ENCODE assay signal across 23 mouse cellular contexts in genomic region chr5:17748293-17748692, GRCm38 (mm10).
"Had no signal": no experiment of that assay in that cellular context is flagged by ENCODE, and none has a peak within 500 bp of the region (broad histone marks: within the 10 kb centered on the region; RNA-seq: fewer than 3 reads in every experiment).

No protein-coding gene starts in this region.

- H3K9me3 ChIP-seq: liver, embryonic 15.5 days; lung, embryonic 15.5 days; megakaryocyte, embryonic 14.5 days; midbrain, embryonic 12.5 days; midbrain, embryonic 15.5 days; neural tube, embryonic 13.5 days; neural tube, embryonic 15.5 days; stomach, embryonic 15.5 days had no signal

- H3K27ac ChIP-seq: liver, embryonic 15.5 days; lung, embryonic 15.5 days; macrophage; midbrain, embryonic 12.5 days; midbrain, embryonic 15.5 days; neural tube, embryonic 13.5 days; neural tube, embryonic 15.5 days; stomach, embryonic 15.5 days; stomach, postnatal 0 days had no signal

- DNase-seq: liver, postnatal 0 days; lung, adult 2 months; lung, postnatal 14 days; lung, postnatal 36 days; retina, postnatal 1 day; right cerebral cortex, adult 18-20 months; right cerebral cortex, postnatal 25 days; right cerebral cortex, postnatal 4 days; spleen, adult 18-20 months; thymus, adult 18-20 months; thymus, postnatal 14 days; thymus, postnatal 36 days had no signal

- H3K36me3 ChIP-seq: liver, embryonic 15.5 days; lung, embryonic 15.5 days; midbrain, embryonic 12.5 days; midbrain, embryonic 15.5 days; neural tube, embryonic 13.5 days; neural tube, embryonic 15.5 days; stomach, embryonic 15.5 days had no signal

- H3K4me3 ChIP-seq: liver, embryonic 15.5 days; lung, embryonic 15.5 days; megakaryocyte, embryonic 14.5 days; midbrain, embryonic 12.5 days; midbrain, embryonic 15.5 days; neural tube, embryonic 13.5 days; neural tube, embryonic 15.5 days; stomach, embryonic 15.5 days had no signal

- ATAC-seq: liver, postnatal 0 days; lung, postnatal 0 days; midbrain, embryonic 15.5 days had no signal

- H3K4me2 ChIP-seq: liver, embryonic 15.5 days; lung, embryonic 15.5 days; midbrain, embryonic 12.5 days; midbrain, embryonic 15.5 days; neural tube, embryonic 13.5 days; neural tube, embryonic 15.5 days; stomach, embryonic 15.5 days had no signal

- H3K4me1 ChIP-seq: liver, embryonic 15.5 days; megakaryocyte, embryonic 14.5 days; midbrain, embryonic 12.5 days; midbrain, embryonic 15.5 days; neural tube, embryonic 13.5 days; neural tube, embryonic 15.5 days; stomach, embryonic 15.5 days had no signal

- H3K9ac ChIP-seq: liver, embryonic 15.5 days; liver, postnatal 0 days; lung, embryonic 15.5 days; midbrain, embryonic 12.5 days; midbrain, embryonic 15.5 days; neural tube, embryonic 13.5 days; neural tube, embryonic 15.5 days; stomach, embryonic 15.5 days had no signal

- H3K27me3 ChIP-seq: liver, embryonic 15.5 days; lung, embryonic 15.5 days; megakaryocyte, embryonic 14.5 days; midbrain, embryonic 12.5 days; midbrain, embryonic 15.5 days; neural tube, embryonic 13.5 days; neural tube, embryonic 15.5 days; stomach, embryonic 15.5 days had no signal
